Mouse (Mus musculus): ENCODE data around the gene H2-M10.2. TPM values are rescaled to one million over a fixed set of nuclear protein-coding genes. Genes with fewer than 3 reads are reported as not detected.

H2-M10.2 gene
- total and polyA plus RNA-seq, 3 experiments, result not detected

DNA sequence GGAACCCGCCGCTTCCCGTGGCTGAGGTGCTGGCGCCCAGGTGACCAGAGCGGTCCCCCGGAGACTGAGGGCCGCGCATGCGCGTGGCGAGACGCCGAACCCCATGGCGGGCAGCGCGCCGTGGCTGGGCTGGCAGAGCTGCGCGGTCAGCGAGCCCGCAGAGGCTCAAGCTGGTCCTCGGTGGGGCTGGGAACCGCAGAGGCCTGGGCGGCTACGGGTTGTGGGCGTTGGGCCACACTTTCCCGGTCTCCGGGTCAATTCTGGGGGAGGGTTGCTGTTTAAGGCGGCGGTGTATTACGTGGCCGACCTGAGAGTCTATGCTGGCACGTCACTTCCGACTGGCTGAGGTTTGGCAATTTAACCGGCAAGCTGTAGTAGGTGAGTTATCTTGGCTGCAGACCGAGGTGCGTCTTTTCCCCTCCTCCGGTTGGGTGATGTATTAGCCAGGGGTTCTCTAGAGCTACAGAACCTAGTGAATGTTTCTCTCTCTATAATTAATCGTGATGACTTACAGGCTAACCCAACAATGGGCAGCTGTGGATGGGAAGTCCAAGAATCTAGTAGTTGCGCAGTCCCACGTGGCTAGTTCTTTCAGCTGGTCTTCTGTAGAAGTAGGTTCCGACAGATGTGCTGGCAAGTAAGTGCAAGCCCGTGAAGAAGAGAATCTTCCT, 14.6 kb downstream of the H2-M10.2 start, which contains the start of gene Trim39 (continued):
- TF ChIP-seq UBTF (IDR thresholded peaks at IDR 0.05; ENCODE audit: borderline replicate concordance, insufficient read depth, low read depth, low read length), result no peak
- TF ChIP-seq POLR2AphosphoS5 (IDR thresholded peaks at IDR 0.05; ENCODE audit: borderline replicate concordance, low read depth, low read length), result no peak
- TF ChIP-seq POLR2A (IDR thresholded peaks at IDR 0.05; ENCODE audit: control insufficient read depth in 1 of 2, insufficient read depth in 1 of 2, low read depth in 1 of 2, low read length in 2 of 2, poor library complexity in 1 of 2), result peak in 1 of 2 experiments; percentile 66; a peak in 3 of 4 replicates
- peak; percentile 65 for TF ChIP-seq TBP (IDR thresholded peaks at IDR 0.05; ENCODE audit: low read depth, low read length)
- TF ChIP-seq MEF2A (IDR thresholded peaks at IDR 0.05; ENCODE audit: extremely low read depth, insufficient replicate concordance, low read depth, low read length, poor library complexity, severe bottlenecking), result no peak
- no peak for TF ChIP-seq CHD2 (IDR thresholded peaks at IDR 0.05; ENCODE audit: low read length)
- no peak for TF ChIP-seq MYB (IDR thresholded peaks at IDR 0.05; ENCODE audit: low read depth, low read length)
- no peak for TF ChIP-seq SMC3 (IDR thresholded peaks at IDR 0.05; ENCODE audit: low read depth, low read length)
- no peak for TF ChIP-seq RCOR1 (IDR thresholded peaks at IDR 0.05; ENCODE audit: low read depth, low read length)
- TF ChIP-seq TAL1 (IDR thresholded peaks at IDR 0.05; ENCODE audit: low read length), result no peak
- no peak for TF ChIP-seq CHD1 (IDR thresholded peaks at IDR 0.05; ENCODE audit: low read depth, low read length)
- TF ChIP-seq TCF12 (IDR thresholded peaks at IDR 0.05; ENCODE audit: low read depth, low read length), result no peak
- no peak for TF ChIP-seq ZC3H11A (IDR thresholded peaks at IDR 0.05; ENCODE audit: low read depth, low read length)
- no peak for TF ChIP-seq MAFK (IDR thresholded peaks at IDR 0.05; ENCODE audit: borderline replicate concordance, low read depth, low read length)
- 0 out of 2 replicates have a peak, but pooled peaks have one; percentile 20 for TF ChIP-seq POLR2AphosphoS2 (IDR thresholded peaks at IDR 0.05; ENCODE audit: low read length)
- TF ChIP-seq ZKSCAN1 (IDR thresholded peaks at IDR 0.05; ENCODE audit: low read depth, low read length), result no peak
- TF ChIP-seq E2F4 (IDR thresholded peaks at IDR 0.05; ENCODE audit: borderline replicate concordance, low read depth, low read length), result no peak
- peak; percentile 84; the same call in 1 of the 2 replicates for TF ChIP-seq MYC (IDR thresholded peaks at IDR 0.05; ENCODE audit: low read depth, low read length)
- no peak for TF ChIP-seq KAT2A (conservative IDR thresholded peaks at IDR 0.05; ENCODE audit: low read depth, low read length)
- 0 out of 2 replicates have a peak, but pooled peaks have one; percentile 21 for TF ChIP-seq GATA1 (IDR thresholded peaks at IDR 0.05; ENCODE audit: low read depth, low read length)
- no peak for TF ChIP-seq NELFE (IDR thresholded peaks at IDR 0.05; ENCODE audit: low read depth, low read length)
- TF ChIP-seq ZNF384 (IDR thresholded peaks at IDR 0.05; ENCODE audit: low read depth, low read length), result no peak
- TF ChIP-seq HCFC1 (IDR thresholded peaks at IDR 0.05; ENCODE audit: low read depth, low read length), result peak; percentile 75
- no peak for TF ChIP-seq ZMIZ1 (IDR thresholded peaks at IDR 0.05; ENCODE audit: low read depth, low read length)
